Mouse (Mus musculus) thymus, adult 2 months (tissue): ENCODE data around the gene Nrp2.

Experiments
- CTCF ChIP-seq: fragments of 200-500 bp; IDR thresholded peaks from 2 replicates; pipeline ENCODE4 v1.5.1; 2012; ENCODE audit warnings: mild to moderate bottlenecking, control low read depth, low read length, moderate library complexity, borderline replicate concordance; ENCODE audit not compliant: control insufficient read depth, poor library complexity, insufficient read depth; ENCODE audit errors: extremely low read depth
- POLR2A ChIP-seq: fragments of 200-500 bp; IDR thresholded peaks from 2 replicates; pipeline ENCODE4 v1.6.1; 2012; ENCODE audit warnings: mild to moderate bottlenecking, low read length, control low read depth, moderate library complexity; ENCODE audit not compliant: control insufficient read depth, poor library complexity, insufficient read depth; ENCODE audit errors: extremely low read depth

DNA sequence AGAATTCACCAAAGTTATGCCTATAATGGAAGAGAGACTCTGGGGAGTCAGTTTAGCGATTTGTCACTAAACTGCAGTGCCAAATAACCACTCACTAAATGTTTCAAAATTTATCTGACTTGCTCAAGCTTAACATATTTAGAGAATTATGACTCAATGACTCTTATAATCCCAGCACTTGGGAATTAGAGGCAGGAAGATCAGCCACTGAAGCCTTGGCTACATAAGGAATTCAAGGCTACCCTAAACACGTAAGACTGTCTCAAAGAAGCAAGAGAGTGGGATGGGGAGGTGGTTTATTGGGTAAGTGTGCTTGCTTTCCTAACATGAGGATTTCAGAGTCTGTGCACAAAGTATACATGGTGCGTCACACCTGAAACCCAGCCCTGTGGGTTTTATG lies 135.0 kb downstream of the Nrp2 start:
- TF ChIP-seq CTCF (no peak), POLR2A (no peak)
